Mouse (Mus musculus): ENCODE data around the gene Eif4enif1.

Eif4enif1 gene

GRCm38 (mm10) chr11:3265291-3266078 lies 63.3 kb downstream of the Eif4enif1 start:
- DNase-seq (ENCODE audit: extremely low spot score, low read depth, low spot score), result peak; percentile 63

- peak; percentile 82 for DNase-seq (ENCODE audit: extremely low spot score, low read depth, low spot score)
Measured at GRCm38 (mm10) chr11:3266079-3266685, 64.0 kb downstream of the Eif4enif1 start, which contains the start of gene Drg1. TSS of gene Drg1 (minus strand) at chr11:3266415.

DNA sequence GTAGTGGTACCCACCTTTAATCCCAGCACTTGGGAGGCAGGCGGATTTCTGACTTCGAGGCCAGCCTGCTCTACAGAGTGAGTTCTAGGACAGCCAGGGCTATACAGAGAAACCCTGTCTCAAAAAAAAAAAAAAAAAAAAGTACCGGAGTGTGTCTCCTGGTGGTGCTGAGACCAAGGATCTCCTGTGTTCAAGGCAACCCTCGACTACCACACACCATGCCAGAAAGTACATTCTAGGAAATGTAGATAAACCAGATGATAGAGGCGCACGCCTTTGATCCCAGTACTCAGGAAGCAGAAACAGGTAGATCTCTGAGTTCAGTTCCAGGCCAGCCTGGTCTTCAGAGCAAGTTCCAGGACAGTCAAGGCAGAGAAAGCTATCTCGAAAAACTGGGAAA lies 64.9 kb downstream of the Eif4enif1 start:
- DNase-seq (ENCODE audit: extremely low spot score, low read depth, low spot score), result no peak

DNA sequence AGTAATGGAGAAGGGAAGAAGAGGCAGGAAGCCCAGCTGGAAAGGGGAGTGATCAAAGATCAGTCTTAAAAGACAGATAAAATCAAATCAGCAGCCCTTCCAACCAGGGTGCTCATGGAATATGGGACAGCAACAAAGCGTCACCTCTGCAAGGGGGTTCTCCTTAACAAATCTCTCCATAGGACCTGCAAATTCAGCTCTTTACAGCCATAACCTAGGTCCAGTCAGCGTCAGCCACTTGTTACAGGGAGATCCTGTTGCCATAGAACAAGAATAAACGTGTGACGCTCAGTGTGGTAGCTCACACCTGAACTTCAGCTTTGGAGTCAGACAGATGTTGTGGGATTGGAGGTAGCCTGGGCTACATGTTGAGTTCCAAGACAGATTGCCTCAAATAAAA lies 67.0 kb downstream of the Eif4enif1 start:
- DNase-seq (ENCODE audit: extremely low spot score, low read depth, low spot score), result no peak

GRCm38 (mm10) chr11:3278351-3278750 lies 76.2 kb downstream of the Eif4enif1 start:
- DNase-seq (ENCODE audit: extremely low spot score, low read depth, low spot score), result no peak

- DNase-seq (ENCODE audit: extremely low spot score, low read depth, low spot score), result no peak
Measured at GRCm38 (mm10) chr11:3279729-3280128, 77.5 kb downstream of the Eif4enif1 start.

DNA sequence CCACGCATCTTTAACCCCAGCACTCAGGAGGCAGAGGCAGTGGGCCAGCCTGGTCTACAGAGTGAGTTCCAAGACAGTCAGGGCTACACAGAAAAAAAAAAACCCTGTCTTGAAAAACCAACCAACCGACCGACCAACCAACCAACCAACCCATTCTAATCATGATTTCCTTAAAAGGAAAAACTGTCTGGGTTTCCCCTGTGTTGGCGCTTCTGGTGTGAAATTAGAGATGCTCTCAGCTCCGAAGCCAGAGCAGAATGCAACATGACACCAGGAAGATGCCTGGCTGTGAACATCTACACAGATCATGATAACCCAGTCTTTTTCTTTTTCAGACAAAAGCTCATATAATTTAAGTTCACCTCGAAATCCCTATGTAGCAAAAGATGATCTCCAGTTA lies 80.7 kb downstream of the Eif4enif1 start:
- DNase-seq (ENCODE audit: extremely low spot score, low read depth, low spot score), result no peak

DNA sequence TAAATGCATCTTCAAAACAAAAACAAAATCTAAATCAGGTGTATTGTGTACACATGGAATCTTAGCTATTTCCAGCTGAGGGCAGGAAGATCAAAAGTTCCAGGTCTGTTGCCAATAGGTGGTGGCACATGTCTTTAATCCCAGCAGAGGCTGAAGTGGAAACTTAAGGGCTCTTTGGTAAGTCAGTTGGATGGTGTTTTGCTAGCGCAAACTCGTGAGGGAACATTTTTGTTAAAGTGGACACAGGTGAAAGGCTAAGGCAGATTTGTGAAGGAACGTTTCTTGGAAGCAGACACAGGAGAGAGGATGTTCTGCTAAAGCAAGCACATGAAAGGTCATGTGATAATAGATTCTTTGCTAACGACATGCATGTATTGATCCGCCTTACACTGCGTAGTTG lies 81.5 kb downstream of the Eif4enif1 start:
- no peak for DNase-seq (ENCODE audit: extremely low spot score, low read depth, low spot score)

DNA sequence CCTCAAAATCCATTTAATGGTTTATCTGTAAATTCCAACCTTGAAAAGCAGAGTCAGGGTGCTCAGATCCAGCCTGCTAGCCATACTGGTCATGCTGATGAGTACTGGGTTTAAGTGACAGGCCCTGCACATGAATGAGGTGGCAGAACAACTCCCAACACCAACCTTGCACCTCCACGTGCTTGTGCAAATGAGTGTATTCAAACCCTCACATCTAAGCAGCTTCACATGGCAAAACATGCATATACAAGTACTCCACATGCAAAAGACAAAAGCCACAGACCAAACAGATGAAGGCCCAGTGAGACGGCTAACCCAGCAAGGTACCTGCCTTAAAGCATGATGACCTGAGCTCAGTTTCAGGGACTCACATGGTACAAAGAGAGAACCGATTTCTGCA lies 83.7 kb downstream of the Eif4enif1 start:
- DNase-seq (ENCODE audit: extremely low spot score, low read depth, low spot score), result no peak

- DNase-seq (ENCODE audit: extremely low spot score, low read depth, low spot score), result no peak
Measured at GRCm38 (mm10) chr11:3287131-3287530, 84.9 kb downstream of the Eif4enif1 start.

- DNase-seq (ENCODE audit: extremely low spot score, low read depth, low spot score), result no peak
Measured at GRCm38 (mm10) chr11:3287921-3288320, 85.7 kb downstream of the Eif4enif1 start.

GRCm38 (mm10) chr11:3288521-3289301 lies 86.5 kb downstream of the Eif4enif1 start, which contains the start of gene Patz1:
TSS of gene Patz1 (plus strand) at chr11:3288874.
- peak; percentile 39 for DNase-seq (ENCODE audit: extremely low spot score, low read depth, low spot score)

GRCm38 (mm10) chr11:3289302-3289802 lies 87.2 kb downstream of the Eif4enif1 start:
- no peak for DNase-seq (ENCODE audit: extremely low spot score, low read depth, low spot score)

GRCm38 (mm10) chr11:3289803-3290639 lies 87.8 kb downstream of the Eif4enif1 start:
- DNase-seq (ENCODE audit: extremely low spot score, low read depth, low spot score), result peak; percentile 47

DNA sequence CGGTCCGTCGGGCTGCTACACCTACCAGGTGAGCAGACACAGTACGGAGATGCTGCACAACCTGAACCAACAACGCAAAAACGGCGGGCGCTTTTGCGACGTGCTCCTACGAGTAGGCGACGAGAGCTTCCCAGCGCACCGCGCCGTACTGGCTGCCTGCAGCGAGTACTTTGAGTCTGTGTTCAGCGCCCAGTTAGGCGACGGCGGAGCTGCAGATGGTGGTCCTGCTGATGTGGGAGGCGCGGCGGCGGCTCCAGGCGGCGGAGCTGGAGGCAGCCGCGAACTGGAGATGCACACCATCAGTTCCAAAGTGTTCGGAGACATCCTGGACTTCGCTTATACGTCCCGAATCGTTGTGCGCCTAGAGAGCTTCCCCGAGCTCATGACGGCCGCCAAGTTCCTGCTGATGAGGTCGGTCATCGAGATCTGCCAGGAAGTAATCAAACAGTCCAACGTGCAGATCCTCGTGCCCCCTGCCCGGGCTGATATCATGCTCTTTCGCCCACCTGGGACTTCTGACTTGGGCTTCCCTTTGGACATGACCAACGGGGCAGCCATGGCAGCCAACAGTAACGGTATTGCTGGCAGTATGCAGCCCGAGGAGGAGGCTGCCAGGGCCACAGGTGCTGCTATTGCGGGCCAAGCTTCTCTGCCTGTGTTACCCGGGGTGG lies 88.6 kb downstream of the Eif4enif1 start:
- DNase-seq (ENCODE audit: extremely low spot score, low read depth, low spot score), result no peak

GRCm38 (mm10) chr11:3291311-3292061 lies 89.3 kb downstream of the Eif4enif1 start:
- DNase-seq (ENCODE audit: extremely low spot score, low read depth, low spot score), result no peak

GRCm38 (mm10) chr11:3292062-3292421 lies 89.8 kb downstream of the Eif4enif1 start:
- DNase-seq (ENCODE audit: extremely low spot score, low read depth, low spot score), result no peak

GRCm38 (mm10) chr11:3292711-3293249 lies 90.6 kb downstream of the Eif4enif1 start:
- DNase-seq (ENCODE audit: extremely low spot score, low read depth, low spot score), result peak; percentile 52

GRCm38 (mm10) chr11:3293361-3293760 lies 91.2 kb downstream of the Eif4enif1 start:
- no peak for DNase-seq (ENCODE audit: extremely low spot score, low read depth, low spot score)

All from hindlimb bud, embryonic 11.5 days (tissue).